Mouse (Mus musculus): Measurements from ENCODE around the gene Astn1.

- TF ChIP-seq CTCF (IDR thresholded peaks at IDR 0.05; ENCODE audit: low read depth) = no peak
- no peak for TF ChIP-seq EP300 (IDR thresholded peaks at IDR 0.05; ENCODE audit: low read depth)
Observed at GRCm38 (mm10) chr1:158388995-158389394, 26.9 kb downstream of the Astn1 start.
